Mouse (Mus musculus) liver, adult 2 months (tissue): ENCODE data around the gene Eif4ebp2.

ENCODE experiments used
- CTCF ChIP-seq: fragments of 200-500 bp; IDR thresholded peaks from 2 replicates; pipeline ENCODE4 v1.5.1; 2011; ENCODE audit warnings: low read depth, low read length, control low read depth
- POLR2A ChIP-seq: fragments of 200-500 bp; IDR thresholded peaks from 2 replicates; pipeline ENCODE4 v1.6.1; 2011; ENCODE audit warnings: low read length, control low read depth; ENCODE audit not compliant: insufficient read depth; ENCODE audit errors: extremely low read depth

GRCm38 (mm10) chr10:61419146-61419545 is 33.3 kb downstream of the Eif4ebp2 start:
- TF ChIP-seq CTCF = no peak
- TF ChIP-seq POLR2A = no peak
